ENCODE assay signal across 21 mouse cellular contexts in genomic region chr9:60025919-60026318, GRCm38 (mm10).
"Had no signal": no experiment of that assay in that cellular context is flagged by ENCODE, and none has a peak within 500 bp of the region (broad histone marks: within the 10 kb centered on the region; RNA-seq: fewer than 3 reads in every experiment).

No protein-coding gene starts in this region.

- H3K4me2 ChIP-seq: intestine, embryonic 15.5 days; limb, embryonic 13.5 days; liver, embryonic 12.5 days; liver, embryonic 15.5 days; lung, embryonic 15.5 days; midbrain, embryonic 12.5 days; neural tube, embryonic 13.5 days had no signal

- H3K4me1 ChIP-seq: liver, embryonic 12.5 days; liver, embryonic 15.5 days had no signal

- H3K27me3 ChIP-seq: intestine, embryonic 15.5 days; limb, embryonic 13.5 days; liver, embryonic 12.5 days; liver, embryonic 15.5 days; lung, embryonic 15.5 days; neural tube, embryonic 13.5 days had no signal

- H3K9me3 ChIP-seq: intestine, embryonic 15.5 days; limb, embryonic 10.5 days; limb, embryonic 13.5 days; liver, embryonic 12.5 days; liver, embryonic 15.5 days; lung, embryonic 15.5 days; midbrain, embryonic 12.5 days; neural tube, embryonic 13.5 days had no signal

- ATAC-seq: intestine, embryonic 15.5 days; liver, embryonic 12.5 days; midbrain, embryonic 16.5 days had no signal

- H3K27ac ChIP-seq: intestine, embryonic 15.5 days; limb, embryonic 10.5 days; limb, embryonic 13.5 days; liver, embryonic 12.5 days; liver, embryonic 15.5 days; lung, embryonic 15.5 days; midbrain, embryonic 12.5 days; neural tube, embryonic 13.5 days had no signal

- H3K9ac ChIP-seq: intestine, embryonic 15.5 days; limb, embryonic 13.5 days; liver, embryonic 12.5 days; liver, embryonic 15.5 days; lung, embryonic 15.5 days; midbrain, embryonic 12.5 days; neural tube, embryonic 13.5 days had no signal

- H3K4me3 ChIP-seq: intestine, embryonic 15.5 days; limb, embryonic 10.5 days; limb, embryonic 13.5 days; liver, embryonic 12.5 days; liver, embryonic 15.5 days; lung, embryonic 15.5 days; midbrain, embryonic 12.5 days; myocyte; neural tube, embryonic 13.5 days had no signal

- DNase-seq: kidney, adult 11 months; kidney, adult 9 months; kidney, postnatal 10 days; kidney, postnatal 4 days; liver; lung, adult 18-20 months; lung, postnatal 10 days; lung, postnatal 36 days; thymus, adult 18-20 months; thymus, postnatal 14 days; thymus, postnatal 4 days had no signal

- H3K36me3 ChIP-seq: intestine, embryonic 15.5 days; limb, embryonic 10.5 days; limb, embryonic 13.5 days; liver, embryonic 12.5 days; liver, embryonic 15.5 days; lung, embryonic 15.5 days; midbrain, embryonic 12.5 days; neural tube, embryonic 13.5 days had no signal
